Mouse (Mus musculus): ENCODE data around the gene Urb1. TPM values are rescaled to one million over a fixed set of nuclear protein-coding genes. Genes with fewer than 3 reads are reported as not detected.

Gene Urb1
- 2.0 and 2.1 TPM in 2 replicates for polyA plus RNA-seq (2021; fragmentation: Nextera tagmentation)
- long read RNA-seq, experiment 1, partial matches to known transcripts: 5 of 6 reads
- long read RNA-seq, experiment 1, other reads (novel, unspliced or antisense): 1 of 6 reads
- long read RNA-seq, experiment 2, partial matches to known transcripts: 2 of 2 reads
- long read RNA-seq, experiment 2, other reads (novel, unspliced or antisense): 0 of 2 reads

GRCm38 (mm10) chr16:90809975-90810715 lies at the start of gene Urb1:
Urb1 (minus strand) TSS chr16:90810413.

DNA sequence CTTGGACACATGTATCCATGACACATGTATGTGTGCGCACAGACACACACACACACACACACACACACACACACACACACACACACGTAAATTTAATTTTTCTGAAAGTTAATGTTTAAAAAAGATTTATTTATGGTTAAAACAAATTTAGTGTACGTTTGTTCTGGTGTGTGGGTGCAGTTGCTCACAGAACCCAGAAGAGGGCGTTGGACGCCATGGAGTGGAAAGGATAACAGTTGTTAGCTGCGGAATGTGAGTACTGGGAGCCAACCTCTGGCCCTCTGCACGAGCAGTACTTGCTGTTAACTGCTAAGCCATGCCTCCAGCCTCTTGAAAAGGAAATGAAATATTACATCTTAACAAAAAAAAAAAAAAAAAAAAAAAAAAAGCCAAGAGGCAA lies 16.2 kb upstream of the Urb1 start, which contains the start of gene Eva1c:
Gene Eva1c (plus strand): TSS at position 263 of the 400 bp plus-strand sequence.

GRCm38 (mm10) chr16:90738092-90738956 lies 71.9 kb downstream of the Urb1 start, which contains the start of gene Mrap:
Mrap (plus strand) TSS chr16:90738207.

GRCm38 (mm10) chr16:90727233-90728115 lies 82.7 kb downstream of the Urb1 start, which contains the start of gene Mis18a:
Mis18a (minus strand) TSS chr16:90727404.

Other genes starting within 250 kb of the Urb1 start
- gene Mis18a, start 83.0 kb downstream of the Urb1 start, polyA plus RNA-seq (2021; fragmentation: Nextera tagmentation): 8.1 and 10.7 TPM in 2 replicates
- gene Mrap, start 72.2 kb downstream of the Urb1 start, polyA plus RNA-seq (2021; fragmentation: Nextera tagmentation): 0.82 and 1.3 TPM in 2 replicates
- gene Eva1c, start 16.3 kb upstream of the Urb1 start, polyA plus RNA-seq (2021; fragmentation: Nextera tagmentation): 2.8 and 3.7 TPM in 2 replicates
- 67.0 and 67.7 TPM in 2 replicates for gene Cfap298, start 124.7 kb upstream of the Urb1 start, polyA plus RNA-seq (2021; fragmentation: Nextera tagmentation)
- 41.9 and 55.3 TPM in 2 replicates for gene Synj1, start 200.9 kb upstream of the Urb1 start, polyA plus RNA-seq (2021; fragmentation: Nextera tagmentation)
- gene Paxbp1, start 234.1 kb upstream of the Urb1 start, polyA plus RNA-seq (2021; fragmentation: Nextera tagmentation): 3.9 and 4.9 TPM in 2 replicates

All from left cerebral cortex, adult 6 months (tissue).